ENCODE assay signal across 10 mouse cellular contexts in the genomic region with DNA sequence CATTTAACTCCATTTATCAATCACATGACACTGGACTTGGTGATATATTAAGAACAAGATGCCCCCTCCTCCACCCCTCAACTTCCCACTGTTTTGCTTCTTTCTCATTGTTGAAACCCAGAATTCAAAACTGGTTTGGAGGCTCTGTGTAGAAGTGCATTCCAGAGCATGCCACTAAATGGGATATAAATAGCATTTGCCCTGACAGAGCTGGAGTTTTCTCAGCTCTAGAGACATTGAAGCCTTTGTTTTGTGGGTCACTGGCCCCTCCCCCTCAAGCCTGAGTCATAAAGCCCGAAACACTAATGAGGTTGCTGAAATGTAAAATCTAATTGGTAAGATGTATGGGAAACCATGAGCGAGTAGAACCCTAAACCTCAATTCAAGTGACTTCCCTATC.
DNase-seq lines count a peak whose midpoint lies in the region; ATAC-seq lines count a peak whose summit lies in the region.
"Had no signal": no experiment of that assay in that cellular context is flagged by ENCODE, and none has a peak within 500 bp of the region (broad histone marks: within the 10 kb centered on the region; RNA-seq: fewer than 3 reads in every experiment).

No protein-coding gene starts in this region.

- no peaks in the 10 kb centered on the region; the same call in 1 of the 2 replicates for H3K4me1 ChIP-seq in neural tube, embryonic 12.5 days
- H3K4me1 ChIP-seq in heart, embryonic 13.5 days: peaks cover 74% of the 10 kb centered on the region
- no peaks in the 10 kb centered on the region for H3K4me1 ChIP-seq in stomach, embryonic 16.5 days (ENCODE audit: control insufficient read depth, insufficient read depth, low read length)

- ATAC-seq in neural tube, embryonic 12.5 days (ENCODE audit: low FRiP score, low read depth): peak; percentile 65; the same call in 1 of the 2 replicates
- ATAC-seq in heart, embryonic 13.5 days (ENCODE audit: extremely low read depth, insufficient number of reproducible peaks, low FRiP score, low TSS enrichment): no peak; the same call in 1 of the 2 replicates
- ATAC-seq in stomach, embryonic 16.5 days (ENCODE audit: insufficient read depth, low FRiP score): peak; percentile 33; the same call in 1 of the 2 replicates

- no peaks in the 10 kb centered on the region for H3K36me3 ChIP-seq in neural tube, embryonic 12.5 days
- H3K36me3 ChIP-seq in heart, embryonic 13.5 days: no peaks in the 10 kb centered on the region
- no peaks in the 10 kb centered on the region for H3K36me3 ChIP-seq in stomach, embryonic 16.5 days (ENCODE audit: control insufficient read depth, insufficient read depth, low read length)
- H3K36me3 ChIP-seq: hindbrain, embryonic 15.5 days had no signal

- peak; percentile 57 to 61 for DNase-seq in heart, adult 18-20 months
- DNase-seq in heart, postnatal 25 days (ENCODE audit: low spot score): no peak
- DNase-seq in neural tube, embryonic 10.5 days (ENCODE audit: extremely low spot score, low spot score): no peak
- no peak for DNase-seq in spleen, postnatal 14 days (ENCODE audit: low spot score in 2 of 2)
- no peak for DNase-seq in c-Kit-positive CD71-positive TER-119-positive erythroid progenitor cells, embryonic 14.5 days (ENCODE audit: low spot score)

- H3K27ac ChIP-seq in neural tube, embryonic 12.5 days: no peak overlapping the region
- peak overlapping the region; percentile 93 for H3K27ac ChIP-seq in heart, embryonic 13.5 days (replicated peaks)
- H3K27ac ChIP-seq in stomach, embryonic 16.5 days (ENCODE audit: low read length): no peak overlapping the region
- H3K27ac ChIP-seq: hindbrain, embryonic 15.5 days; macrophage had no signal

- WGBS in neural tube, embryonic 12.5 days: 19% methylated on average over 2 of the region's 2 CpGs
- WGBS in heart, embryonic 13.5 days: 30% methylated on average over 2 of the region's 2 CpGs
- 57% methylated on average over 2 of the region's 2 CpGs for WGBS in stomach, embryonic 16.5 days

- H3K4me3 ChIP-seq in neural tube, embryonic 12.5 days: no peak overlapping the region
- no peak overlapping the region for H3K4me3 ChIP-seq in heart, embryonic 13.5 days
- no peak overlapping the region for H3K4me3 ChIP-seq in stomach, embryonic 16.5 days (replicated peaks; ENCODE audit: low read length)
- H3K4me3 ChIP-seq: hindbrain, embryonic 15.5 days had no signal

- no peaks in the 10 kb centered on the region for H3K9me3 ChIP-seq in neural tube, embryonic 12.5 days
- no peaks in the 10 kb centered on the region for H3K9me3 ChIP-seq in heart, embryonic 13.5 days
- H3K9me3 ChIP-seq in stomach, embryonic 16.5 days (replicated peaks; ENCODE audit: control insufficient read depth, low read length): no peaks in the 10 kb centered on the region
- H3K9me3 ChIP-seq: hindbrain, embryonic 15.5 days had no signal

- no peaks in the 10 kb centered on the region for H3K27me3 ChIP-seq in neural tube, embryonic 12.5 days (replicated peaks)
- H3K27me3 ChIP-seq in heart, embryonic 13.5 days (replicated peaks): no peaks in the 10 kb centered on the region
- H3K27me3 ChIP-seq in stomach, embryonic 16.5 days (ENCODE audit: control insufficient read depth, insufficient read depth, low read length): no peaks in the 10 kb centered on the region
- H3K27me3 ChIP-seq: hindbrain, embryonic 15.5 days had no signal

- H3K4me2 ChIP-seq in neural tube, embryonic 12.5 days (replicated peaks): no peak overlapping the region
- peak overlapping the region; percentile 24; the same call in 1 of the 2 replicates for H3K4me2 ChIP-seq in heart, embryonic 13.5 days
- H3K4me2 ChIP-seq in stomach, embryonic 16.5 days (ENCODE audit: low read depth, low read length): no peak overlapping the region
- H3K4me2 ChIP-seq: hindbrain, embryonic 15.5 days had no signal

- H3K9ac ChIP-seq in neural tube, embryonic 12.5 days: no peak overlapping the region
- H3K9ac ChIP-seq in heart, embryonic 13.5 days: 0 out of 2 replicates have a peak overlapping the region, but pooled peaks have one; percentile 52
- H3K9ac ChIP-seq in stomach, embryonic 16.5 days (ENCODE audit: low read length): no peak overlapping the region
- H3K9ac ChIP-seq: hindbrain, embryonic 15.5 days had no signal

- intact Hi-C loops in heart, postnatal 25 days (cut with DNase I): loop anchor here (5.0 kb wide), 2 partner anchors 34 to 119 kb away; no protein-coding TSS in a partner anchor

Comparison
In these comparisons a context has a peak if more than half of its experiments do, and no peak if none do; other contexts are left out.
1. DNase-seq: peak in heart, adult 18-20 months (2 of 2); none in heart, postnatal 25 days (single experiment), neural tube, embryonic 10.5 days (single experiment), spleen, postnatal 14 days (0 of 2) and c-Kit-positive CD71-positive TER-119-positive erythroid progenitor cells, embryonic 14.5 days (single experiment).